Mouse (Mus musculus) cerebellum, adult 2 months (tissue): Measurements from ENCODE around the gene Tex28. TPM values are rescaled to one million over a fixed set of nuclear protein-coding genes. Genes with fewer than 3 reads are reported as not detected.

Experiments
- DNase-seq, 2 experiments: peaks; one replicate each; pipeline ENCODE4 v3.0.0; 2021
- H3K27ac ChIP-seq: fragments of 200-500 bp; 2 replicates; pipeline ENCODE4 v1.5.1; 2012; ENCODE audit warnings: low read length, control low read depth, inconsistent platforms; ENCODE audit not compliant: insufficient read depth
- H3K27me3 ChIP-seq: fragments of 200-500 bp; 2 replicates; pipeline ENCODE4 v1.6.1; 2012; ENCODE audit warnings: inconsistent platforms, mild to moderate bottlenecking, low read length, moderate library complexity; ENCODE audit not compliant: control insufficient read depth, insufficient read depth
- H3K4me1 ChIP-seq: fragments of 200-500 bp; 2 replicates; pipeline ENCODE4 v1.6.1; 2011; ENCODE audit warnings: low read length; ENCODE audit not compliant: control insufficient read depth, insufficient read depth
- H3K4me3 ChIP-seq: fragments of 200-500 bp; replicated peaks from 2 replicates; pipeline ENCODE3; 2011; ENCODE audit warnings: mild to moderate bottlenecking, low read depth, low read length, control low read depth; ENCODE audit not compliant: insufficient read depth
- CTCF ChIP-seq: fragments of 200-500 bp; IDR thresholded peaks from 2 replicates; pipeline ENCODE4 v1.5.1; 2011; ENCODE audit warnings: low read depth, mild to moderate bottlenecking, control low read depth, low read length, moderate library complexity, borderline replicate concordance; ENCODE audit not compliant: insufficient read depth
- POLR2A ChIP-seq: fragments of 200-500 bp; IDR thresholded peaks from 2 replicates; pipeline ENCODE4 v1.6.1; 2011; ENCODE audit warnings: low read length, control low read depth, borderline replicate concordance; ENCODE audit not compliant: insufficient read depth
- WGBS: fragments of 180-500 bp; shearing (Covaris S2); methylation state at CpG from one replicate; pipeline ENCODE4 v1.1.7; 2018; 5-methylcytosine and 5-hydroxymethylcytosine counted together
- polyA plus RNA-seq: library from polyadenylated mRNA; depleted of rRNA; stranded (reverse); fragments of >200 nt; gene quantifications from 2 replicates; pipeline ENCODE4 v1.2.3, GENCODE M21; 2012; rRNA removed

Tex28 gene
- polyA plus RNA-seq, 1 experiment = not detected

DNA sequence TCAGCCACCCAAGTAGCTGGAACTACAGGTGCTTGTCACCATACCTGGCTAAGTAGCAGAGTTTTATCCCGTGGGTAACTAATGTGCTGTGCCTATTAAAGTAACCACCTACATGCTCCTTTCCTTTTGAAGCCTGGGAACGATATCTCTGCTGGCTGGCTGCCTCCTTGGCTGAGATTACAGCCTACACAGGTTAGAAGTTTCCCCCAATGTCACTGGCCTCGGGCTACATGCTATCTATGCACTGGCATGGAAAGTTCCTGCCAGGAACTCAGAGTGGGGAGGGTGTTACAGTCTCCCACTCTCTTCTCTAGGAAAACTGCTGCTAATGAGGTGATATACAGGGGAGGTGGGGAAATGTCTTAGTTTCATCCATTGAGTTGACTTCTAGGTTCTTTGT lies 58.9 kb downstream of the Tex28 start:
- TF ChIP-seq CTCF = no peak
- no peak for TF ChIP-seq POLR2A
- Histone ChIP-seq H3K4me1 (no peaks in the 10 kb centered on the region), H3K27ac (no peak overlapping the region), H3K27me3 (no peaks in the 10 kb centered on the region), H3K4me3 (no peak overlapping the region)
- DNase-seq = no peak
- WGBS = 27% methylated on average over 3 of the region's 3 CpGs

DNA sequence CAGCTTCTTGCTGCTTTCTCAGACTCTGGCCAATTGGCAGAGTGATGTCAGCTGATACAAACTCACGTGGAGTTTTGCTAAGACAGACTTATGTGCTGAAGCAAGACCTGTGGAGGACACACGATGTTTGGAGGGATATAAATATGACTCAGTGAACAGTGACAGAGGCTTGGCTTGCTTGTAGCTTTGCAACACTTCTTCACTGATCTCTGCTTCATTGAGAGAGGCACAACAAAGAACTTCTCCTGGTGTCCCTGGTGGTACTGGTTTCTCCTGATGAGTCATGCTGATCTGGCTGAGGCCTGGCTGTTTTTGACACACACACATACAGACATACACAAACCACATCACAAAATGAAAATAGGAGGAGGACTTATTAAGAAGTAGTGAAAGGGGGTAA lies 61.7 kb downstream of the Tex28 start:
- whole genome bisulfite sequencing = 18% methylated on average over 2 of the region's 2 CpGs
- no peak for DNase-seq
- no peaks in the 10 kb centered on the region for H3K4me1 ChIP-seq
- H3K4me3 ChIP-seq = no peak overlapping the region
- no peaks in the 10 kb centered on the region for H3K27me3 ChIP-seq
- TF ChIP-seq CTCF (no peak), POLR2A (no peak)
- no peak overlapping the region for H3K27ac ChIP-seq

DNA sequence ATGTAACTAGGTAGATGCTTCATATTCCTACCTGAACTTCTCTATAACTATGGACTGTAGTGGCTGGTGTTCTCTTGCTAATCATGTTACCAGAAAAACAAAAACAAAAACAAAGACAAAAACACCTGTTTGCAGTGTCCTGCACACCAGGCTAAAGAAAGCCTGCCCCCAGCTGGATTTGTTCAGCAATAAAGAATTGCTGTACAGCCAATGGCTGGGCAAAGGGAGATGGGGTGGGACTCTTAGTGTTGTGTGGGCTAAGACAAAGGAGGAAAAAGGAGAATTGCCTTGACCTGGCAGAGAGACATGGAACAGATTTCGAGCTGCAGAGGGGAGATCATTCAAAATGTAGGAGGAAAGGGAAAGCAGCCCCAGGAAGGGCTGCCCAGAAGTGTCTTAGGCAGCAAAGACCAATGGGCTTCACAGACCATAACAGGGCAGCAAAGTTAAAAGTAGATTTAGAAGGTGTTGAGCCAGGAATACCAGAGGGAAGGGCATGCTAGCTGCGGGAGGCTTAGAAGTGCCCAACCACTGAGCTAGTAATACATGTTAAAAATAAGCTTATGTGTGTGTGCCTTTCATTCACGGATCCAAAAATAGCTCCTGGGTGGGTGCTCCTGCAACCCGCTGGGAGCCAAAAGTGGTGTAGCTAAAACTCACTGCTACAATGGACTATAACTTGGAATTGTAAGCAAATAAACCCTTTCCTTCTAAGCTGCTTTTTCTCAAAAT lies 64.0 kb downstream of the Tex28 start:
- Histone ChIP-seq H3K4me3 (no peak overlapping the region), H3K27me3 (no peaks in the 10 kb centered on the region), H3K4me1 (no peaks in the 10 kb centered on the region), H3K27ac (no peak overlapping the region)
- WGBS = 48% methylated on average over 4 of the region's 4 CpGs
- no peak for DNase-seq
- TF ChIP-seq CTCF = no peak
- no peak for TF ChIP-seq POLR2A

Other genes starting within 250 kb of the Tex28 start
- 5.4 and 5.9 TPM in 2 replicates for gene Arhgap4, start 246.0 kb downstream of the Tex28 start, polyA plus RNA-seq
- 92.3 and 96.2 TPM in 2 replicates for gene Naa10, start 245.9 kb downstream of the Tex28 start, polyA plus RNA-seq
- 9.7 and 11.0 TPM in 2 replicates for gene Renbp, start 237.0 kb downstream of the Tex28 start, polyA plus RNA-seq
- 43.0 and 43.1 TPM in 2 replicates for gene Hcfc1, start 201.5 kb downstream of the Tex28 start, polyA plus RNA-seq
- 100 and 109 TPM in 2 replicates for gene Irak1, start 143.9 kb downstream of the Tex28 start, polyA plus RNA-seq
- gene Opn1mw, start 40.4 kb downstream of the Tex28 start, polyA plus RNA-seq = 0.57 TPM in 1 of 2 replicates, not detected in the other
- 30.7 and 34.0 TPM in 2 replicates for gene Mecp2, start 32.5 kb downstream of the Tex28 start, polyA plus RNA-seq
- gene Tktl1, start 9.4 kb upstream of the Tex28 start, polyA plus RNA-seq = 0.05 TPM in 1 of 2 replicates, not detected in the other
- 141 and 162 TPM in 2 replicates for gene Flna, start 82.0 kb upstream of the Tex28 start, polyA plus RNA-seq
- 49.0 and 53.6 TPM in 2 replicates for gene Emd, start 86.8 kb upstream of the Tex28 start, polyA plus RNA-seq
- gene Rpl10, start 103.0 kb upstream of the Tex28 start, polyA plus RNA-seq = 511 and 570 TPM in 2 replicates
- gene Taz, start 114.1 kb upstream of the Tex28 start, polyA plus RNA-seq = 99.4 and 100 TPM in 2 replicates
- gene Dnase1l1, start 114.5 kb upstream of the Tex28 start, polyA plus RNA-seq = 6.4 and 7.5 TPM in 2 replicates
- 506 and 526 TPM in 2 replicates for gene Atp6ap1, start 129.3 kb upstream of the Tex28 start, polyA plus RNA-seq
- gene Gdi1, start 137.2 kb upstream of the Tex28 start, polyA plus RNA-seq = 843 and 859 TPM in 2 replicates
- gene Fam50a, start 145.2 kb upstream of the Tex28 start, polyA plus RNA-seq = 46.2 and 50.7 TPM in 2 replicates
- gene Plxna3, start 161.2 kb upstream of the Tex28 start, polyA plus RNA-seq = 52.5 and 69.2 TPM in 2 replicates
- gene Lage3, start 185.8 kb upstream of the Tex28 start, polyA plus RNA-seq = 68.3 and 72.2 TPM in 2 replicates
- gene Ubl4a, start 205.4 kb upstream of the Tex28 start, polyA plus RNA-seq = 82.0 and 85.3 TPM in 2 replicates
- 4.2 and 4.7 TPM in 2 replicates for gene Slc10a3, start 205.5 kb upstream of the Tex28 start, polyA plus RNA-seq
- gene Fam3a, start 225.4 kb upstream of the Tex28 start, polyA plus RNA-seq = 31.8 and 36.0 TPM in 2 replicates
- gene Ikbkg, start 225.5 kb upstream of the Tex28 start, polyA plus RNA-seq = 22.3 TPM in 2 replicates